Mouse (Mus musculus): Measurements from ENCODE around the gene Npb. TPM values are rescaled to one million over a fixed set of nuclear protein-coding genes. Genes with fewer than 3 reads are reported as not detected.
A peak's percentile ranks its signal among the peaks of the same experiment; 100 is the strongest.

Npb gene
- total and polyA plus RNA-seq, 3 experiments: 1.9 to 3.8 TPM; not detected in 1

DNA sequence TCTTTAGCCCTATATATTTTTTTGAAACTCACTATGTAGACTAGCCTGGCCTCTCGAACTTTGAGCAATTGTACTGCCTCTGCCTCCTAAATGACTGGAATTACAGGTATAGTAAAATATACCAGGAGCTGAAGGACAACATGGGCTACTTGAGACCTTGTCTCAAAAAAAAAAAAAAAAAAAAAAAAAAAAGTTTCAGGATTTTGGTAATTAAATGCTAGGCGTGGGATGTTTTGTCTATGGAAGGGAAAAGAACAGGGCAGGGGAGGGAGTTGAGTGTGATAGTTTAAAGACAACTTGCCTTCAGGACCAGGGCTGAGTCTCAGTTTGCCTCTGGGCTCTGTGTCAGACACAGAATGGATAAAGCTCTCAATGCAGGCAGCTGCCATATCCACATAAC, 33.2 kb upstream of the Npb start:
- Histone ChIP-seq H3K27me3 (ENCODE audit: insufficient read depth, low read length) (no peaks in the 10 kb centered on the region), H3K4me1 (ENCODE audit: insufficient read depth, low read depth, low read length) (peaks cover 74% of the 10 kb centered on the region), H3K36me3 (replicated peaks) (peaks cover 68% of the 10 kb centered on the region), H3K4me3 (ENCODE audit: low read depth, low read length) (no peak overlapping the region), H3K9me3 (replicated peaks) (no peaks in the 10 kb centered on the region)
- no peak for ATAC-seq (ENCODE audit: extremely low read depth, insufficient number of reproducible peaks, low FRiP score, poor library complexity, severe bottlenecking)
- DNase-seq (ENCODE audit: low spot score): no peak
- TF ChIP-seq TAL1 (conservative IDR thresholded peaks at IDR 0.05; ENCODE audit: low read depth, low read length) (no peak), POLR2AphosphoS5 (IDR thresholded peaks at IDR 0.05; ENCODE audit: insufficient replicate concordance, low read depth, low read length) (no peak), GATA1 (IDR thresholded peaks at IDR 0.05; ENCODE audit: borderline replicate concordance, low read length) (no peak), GATA2 (IDR thresholded peaks at IDR 0.05; ENCODE audit: borderline replicate concordance, low read depth, low read length) (no peak), CTCF (IDR thresholded peaks at IDR 0.05; ENCODE audit: low read depth, low read length) (no peak)

DNA sequence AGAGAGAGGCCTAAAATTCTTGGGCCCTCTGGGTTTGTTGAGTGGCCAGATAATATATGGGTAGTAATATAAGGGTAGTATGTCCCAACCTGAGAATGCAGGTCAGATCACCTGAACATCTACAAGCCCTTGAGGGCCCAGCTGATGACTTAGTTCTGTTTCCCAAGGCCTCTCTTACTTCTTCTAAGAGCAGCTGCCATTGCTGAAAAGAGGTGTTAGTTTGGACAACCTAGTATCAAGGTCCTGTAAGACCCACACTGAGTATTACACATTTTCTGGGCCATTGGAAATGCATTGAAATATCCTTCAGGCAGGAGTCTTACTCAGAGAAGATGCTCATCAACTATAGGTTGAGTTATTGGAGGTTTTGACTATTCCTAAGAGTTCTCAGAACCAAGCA, 32.3 kb upstream of the Npb start:
- Histone ChIP-seq H3K9me3 (replicated peaks) (no peaks in the 10 kb centered on the region), H3K36me3 (replicated peaks) (peaks cover 64% of the 10 kb centered on the region), H3K4me1 (ENCODE audit: insufficient read depth, low read depth, low read length) (peaks cover 72% of the 10 kb centered on the region), H3K4me3 (ENCODE audit: low read depth, low read length) (no peak overlapping the region), H3K27me3 (ENCODE audit: insufficient read depth, low read length) (no peaks in the 10 kb centered on the region)
- DNase-seq (ENCODE audit: low spot score) (no peak), ATAC-seq (ENCODE audit: extremely low read depth, insufficient number of reproducible peaks, low FRiP score, poor library complexity, severe bottlenecking) (no peak)
- TF ChIP-seq GATA2 (IDR thresholded peaks at IDR 0.05; ENCODE audit: borderline replicate concordance, low read depth, low read length): no peak
- no peak for TF ChIP-seq CTCF (IDR thresholded peaks at IDR 0.05; ENCODE audit: low read depth, low read length)
- TF ChIP-seq POLR2AphosphoS5 (IDR thresholded peaks at IDR 0.05; ENCODE audit: insufficient replicate concordance, low read depth, low read length): no peak
- no peak for TF ChIP-seq TAL1 (conservative IDR thresholded peaks at IDR 0.05; ENCODE audit: low read depth, low read length)
- TF ChIP-seq GATA1 (IDR thresholded peaks at IDR 0.05; ENCODE audit: borderline replicate concordance, low read length): no peak

DNA sequence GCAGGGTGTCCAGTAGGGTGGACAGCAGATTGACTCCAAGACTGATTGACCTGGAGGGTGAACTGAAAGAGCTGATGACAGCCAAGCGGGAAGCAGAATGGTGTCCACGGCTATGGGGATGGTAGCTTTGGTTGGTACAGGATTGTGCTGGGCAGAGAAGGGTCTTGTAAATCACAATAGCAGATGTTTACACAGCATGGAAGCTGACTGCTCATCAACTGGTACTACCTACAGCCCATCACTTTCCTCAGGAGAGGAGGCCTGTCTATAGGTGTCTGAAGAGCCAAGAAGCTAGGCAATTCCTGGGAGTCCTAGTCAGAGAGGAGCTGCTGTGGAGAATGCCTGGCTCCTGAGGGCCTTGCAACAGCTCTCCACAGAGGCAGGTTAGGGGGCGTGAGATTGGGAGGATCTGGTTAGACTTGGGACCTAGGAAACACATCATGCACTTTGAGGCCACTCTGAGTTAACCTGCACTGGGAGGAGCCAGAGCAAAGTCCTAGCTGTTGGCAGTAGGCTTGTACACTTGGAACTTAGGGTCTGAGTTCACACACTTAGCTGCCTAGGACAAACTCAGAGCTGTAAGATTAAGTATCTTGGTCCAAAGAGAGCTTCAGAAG, 31.8 kb upstream of the Npb start:
- Histone ChIP-seq H3K4me3 (ENCODE audit: low read depth, low read length) (no peak overlapping the region), H3K27me3 (ENCODE audit: insufficient read depth, low read length) (no peaks in the 10 kb centered on the region), H3K4me1 (ENCODE audit: insufficient read depth, low read depth, low read length) (peaks cover 67% of the 10 kb centered on the region), H3K9me3 (replicated peaks) (no peaks in the 10 kb centered on the region), H3K36me3 (replicated peaks) (peaks cover 59% of the 10 kb centered on the region)
- DNase-seq (ENCODE audit: low spot score) (no peak), ATAC-seq (ENCODE audit: extremely low read depth, insufficient number of reproducible peaks, low FRiP score, poor library complexity, severe bottlenecking) (no peak)
- no peak for TF ChIP-seq CTCF (IDR thresholded peaks at IDR 0.05; ENCODE audit: low read depth, low read length)
- TF ChIP-seq TAL1 (conservative IDR thresholded peaks at IDR 0.05; ENCODE audit: low read depth, low read length): no peak
- no peak for TF ChIP-seq POLR2AphosphoS5 (IDR thresholded peaks at IDR 0.05; ENCODE audit: insufficient replicate concordance, low read depth, low read length)
- no peak for TF ChIP-seq GATA2 (IDR thresholded peaks at IDR 0.05; ENCODE audit: borderline replicate concordance, low read depth, low read length)
- no peak for TF ChIP-seq GATA1 (IDR thresholded peaks at IDR 0.05; ENCODE audit: borderline replicate concordance, low read length)

DNA sequence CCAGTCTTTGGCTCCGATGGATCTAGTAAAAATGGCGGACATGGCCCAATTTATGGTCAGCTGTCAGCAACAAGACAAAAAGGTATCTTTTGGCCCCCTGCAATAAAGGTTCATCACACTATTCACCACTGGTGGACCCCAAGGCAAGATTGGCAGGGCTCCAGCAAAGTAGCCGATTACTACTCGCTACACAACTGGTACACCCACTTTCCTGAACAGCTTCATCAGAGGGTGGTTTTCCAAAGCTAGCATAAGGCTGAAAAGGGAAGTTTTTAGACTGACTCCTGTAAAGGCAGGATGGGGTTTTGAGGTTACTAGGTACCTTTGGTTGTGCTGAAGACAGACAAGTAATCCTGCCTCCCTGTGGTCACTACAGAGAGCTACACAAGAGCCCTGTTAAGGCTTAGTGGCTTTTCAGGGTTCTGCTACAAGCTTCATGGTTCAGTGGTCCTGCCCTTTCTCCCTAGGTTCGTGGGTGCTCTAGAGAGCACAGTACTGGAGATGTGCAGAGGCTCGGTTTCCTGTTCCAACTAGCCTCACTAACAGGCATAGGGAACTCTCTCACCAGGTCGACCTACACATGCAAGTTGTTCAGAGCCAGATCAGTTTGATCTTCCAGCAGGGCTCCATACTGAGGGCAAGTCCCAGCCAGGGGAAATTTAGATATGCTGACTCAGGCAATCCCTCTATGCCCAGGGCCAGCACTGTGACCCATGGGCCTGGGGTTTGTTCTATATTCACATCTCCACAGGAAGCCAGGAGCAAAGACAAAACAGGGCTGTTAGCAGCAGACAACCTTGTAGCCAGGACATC, 30.9 kb upstream of the Npb start:
- Histone ChIP-seq H3K4me1 (ENCODE audit: insufficient read depth, low read depth, low read length) (peaks cover 67% of the 10 kb centered on the region), H3K4me3 (ENCODE audit: low read depth, low read length) (no peak overlapping the region), H3K27me3 (ENCODE audit: insufficient read depth, low read length) (no peaks in the 10 kb centered on the region), H3K36me3 (replicated peaks) (peaks cover 61% of the 10 kb centered on the region), H3K9me3 (replicated peaks) (no peaks in the 10 kb centered on the region)
- no peak for ATAC-seq (ENCODE audit: extremely low read depth, insufficient number of reproducible peaks, low FRiP score, poor library complexity, severe bottlenecking)
- DNase-seq (ENCODE audit: low spot score): no peak
- no peak for TF ChIP-seq CTCF (IDR thresholded peaks at IDR 0.05; ENCODE audit: low read depth, low read length)
- no peak for TF ChIP-seq GATA2 (IDR thresholded peaks at IDR 0.05; ENCODE audit: borderline replicate concordance, low read depth, low read length)
- no peak for TF ChIP-seq GATA1 (IDR thresholded peaks at IDR 0.05; ENCODE audit: borderline replicate concordance, low read length)
- TF ChIP-seq POLR2AphosphoS5 (IDR thresholded peaks at IDR 0.05; ENCODE audit: insufficient replicate concordance, low read depth, low read length): no peak; the same call in 1 of the 2 replicates
- no peak for TF ChIP-seq TAL1 (conservative IDR thresholded peaks at IDR 0.05; ENCODE audit: low read depth, low read length)

DNA sequence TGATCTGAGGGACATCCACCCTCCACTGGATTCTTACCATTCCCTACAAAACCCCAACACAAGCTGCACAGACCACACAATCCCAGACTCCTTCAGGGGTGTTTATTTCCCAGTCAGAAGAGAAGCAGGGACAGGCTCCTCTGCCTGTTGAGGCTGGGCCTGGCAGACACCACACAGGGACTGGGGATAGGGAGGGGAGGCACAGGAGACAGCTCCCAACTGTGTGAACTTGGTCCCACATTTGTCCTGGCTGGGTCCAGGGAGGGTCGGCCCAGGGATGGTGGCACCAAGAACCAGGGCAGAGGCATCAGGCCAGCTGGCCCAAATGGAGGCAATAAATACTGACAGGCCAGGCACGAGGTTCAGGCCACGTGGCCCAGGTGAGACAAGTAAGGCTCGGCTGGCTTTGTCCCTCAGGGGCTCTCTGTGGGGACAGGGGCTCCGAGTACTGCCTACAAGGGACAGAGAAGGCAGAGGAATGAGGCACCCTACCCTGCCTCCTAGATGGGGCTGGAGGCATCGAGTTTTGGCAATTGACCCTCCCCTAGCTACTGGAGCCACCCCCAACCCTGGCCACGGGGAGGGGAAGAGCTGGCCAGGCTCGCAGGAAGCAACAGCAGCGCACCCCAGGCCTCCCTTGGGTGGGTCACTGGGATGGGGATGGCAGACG, 30.1 kb upstream of the Npb start:
- Histone ChIP-seq H3K27me3 (ENCODE audit: insufficient read depth, low read length) (no peaks in the 10 kb centered on the region), H3K4me3 (ENCODE audit: low read depth, low read length) (peak overlapping the region; percentile 81; the same call in 1 of the 2 replicates), H3K36me3 (replicated peaks) (peaks cover 65% of the 10 kb centered on the region), H3K9me3 (replicated peaks) (no peaks in the 10 kb centered on the region), H3K4me1 (ENCODE audit: insufficient read depth, low read depth, low read length) (peaks cover 69% of the 10 kb centered on the region)
- DNase-seq (ENCODE audit: low spot score): no peak
- TF ChIP-seq CTCF (IDR thresholded peaks at IDR 0.05; ENCODE audit: low read depth, low read length) (no peak), TAL1 (conservative IDR thresholded peaks at IDR 0.05; ENCODE audit: low read depth, low read length) (no peak), POLR2AphosphoS5 (IDR thresholded peaks at IDR 0.05; ENCODE audit: insufficient replicate concordance, low read depth, low read length) (no peak), GATA2 (IDR thresholded peaks at IDR 0.05; ENCODE audit: borderline replicate concordance, low read depth, low read length) (no peak), GATA1 (IDR thresholded peaks at IDR 0.05; ENCODE audit: borderline replicate concordance, low read length) (no peak)
- ATAC-seq (ENCODE audit: extremely low read depth, insufficient number of reproducible peaks, low FRiP score, poor library complexity, severe bottlenecking): no peak
